Mouse (Mus musculus): ENCODE data around the gene Fras1. TPM values are rescaled to one million over a fixed set of nuclear protein-coding genes. Genes with fewer than 3 reads are reported as not detected.
A peak's percentile ranks its signal among the peaks of the same experiment; 100 is the strongest.

The Fras1 gene
- 9.1 and 20.0 TPM in 2 replicates for polyA plus RNA-seq (2014; fragmentation: Nextera tagmentation; extraction: Ambion mirVana)

DNA sequence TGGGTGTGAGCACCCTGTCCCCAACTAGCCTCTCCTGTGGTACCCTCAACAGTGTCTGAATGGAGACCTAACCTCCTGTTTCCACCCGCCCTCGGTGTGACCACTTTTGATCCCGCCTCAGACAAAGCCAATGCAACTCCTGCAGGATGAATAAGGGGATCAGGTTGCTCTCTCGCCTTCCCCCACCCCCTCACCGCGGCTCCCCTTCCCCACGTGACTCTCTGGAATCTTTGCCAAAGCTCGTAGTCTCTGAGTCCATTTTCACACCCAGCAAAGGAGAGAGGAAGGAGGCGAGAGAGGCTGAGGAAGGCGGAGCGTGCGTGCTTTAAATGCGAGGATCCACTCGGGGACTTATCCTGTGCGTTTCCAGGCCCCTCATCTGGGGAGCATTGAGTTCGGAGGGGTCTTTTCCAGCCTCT is at the start of gene Fras1:
Gene Fras1 (plus strand): TSS at position 389 of the 419 bp plus-strand sequence.
- ATAC-seq (ENCODE audit: low FRiP score) (peak; percentile 61), DNase-seq (ENCODE audit: low spot score) (no peak)
- H3K9ac ChIP-seq (ENCODE audit: low read depth, low read length): peak within 1 kb of the TSS; percentile 63
- peaks cover 2% of the 10 kb centered on the region; the same call in 1 of the 2 replicates for H3K27me3 ChIP-seq (ENCODE audit: control insufficient read depth, insufficient read depth, low read length)
- H3K4me2 ChIP-seq (replicated peaks; ENCODE audit: low read depth, low read length): peak within 1 kb of the TSS; percentile 93
- H3K36me3 ChIP-seq (ENCODE audit: control insufficient read depth, insufficient read depth, low read length): no peaks in the 10 kb centered on the region
- WGBS: under 1% methylated on average over 16 of the region's 16 CpGs
- H3K27ac ChIP-seq (ENCODE audit: low read depth, low read length): peak within 1 kb of the TSS; percentile 1
- H3K9me3 ChIP-seq (ENCODE audit: control insufficient read depth, low read length): no peaks in the 10 kb centered on the region
- H3K4me3 ChIP-seq (ENCODE audit: low read depth, low read length): peak within 1 kb of the TSS; percentile 62
- 0 out of 2 replicates have a peak, but pooled peaks cover 2% of the 10 kb centered on the region for H3K4me1 ChIP-seq (replicated peaks; ENCODE audit: control insufficient read depth, insufficient read depth, low read length)

DNA sequence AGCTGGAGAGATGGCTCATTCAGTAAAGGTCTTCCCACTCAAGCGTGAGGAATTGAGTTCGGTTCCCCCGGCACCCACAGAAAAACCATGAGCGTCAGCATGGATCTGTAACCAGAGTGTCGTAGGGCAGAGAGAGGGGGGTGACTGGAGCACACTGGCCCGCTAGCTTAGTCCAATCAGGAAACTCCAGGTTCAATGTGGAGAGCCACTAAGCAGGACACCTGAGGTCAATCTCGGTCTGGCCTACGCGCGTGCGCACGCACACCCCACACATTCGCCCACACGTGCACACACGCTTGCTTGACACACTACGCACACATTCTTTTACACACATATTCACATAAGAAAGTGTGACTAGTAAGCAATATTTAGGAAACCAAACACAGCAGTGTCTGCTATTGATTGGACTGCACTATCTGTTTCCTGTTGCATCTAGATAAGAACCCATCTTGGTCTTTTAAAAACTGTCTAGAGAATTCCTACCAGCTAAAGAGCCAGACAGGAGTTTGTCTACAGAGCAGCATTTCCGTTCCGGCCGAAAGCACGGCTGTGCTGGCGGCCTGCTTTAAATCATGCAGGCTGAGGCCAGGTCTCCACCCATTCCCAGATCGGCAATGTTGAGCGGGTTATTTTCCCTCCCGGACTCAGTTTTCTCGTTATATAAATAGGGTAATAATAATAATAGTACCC is 42.6 kb upstream of the Fras1 start:
- no peaks in the 10 kb centered on the region for H3K9me3 ChIP-seq (ENCODE audit: control insufficient read depth, low read length)
- H3K4me2 ChIP-seq (replicated peaks; ENCODE audit: low read depth, low read length): no peak overlapping the region
- H3K9ac ChIP-seq (ENCODE audit: low read depth, low read length): no peak overlapping the region
- no peaks in the 10 kb centered on the region for H3K36me3 ChIP-seq (ENCODE audit: control insufficient read depth, insufficient read depth, low read length)
- ATAC-seq (ENCODE audit: low FRiP score): no peak
- H3K4me1 ChIP-seq (replicated peaks; ENCODE audit: control insufficient read depth, insufficient read depth, low read length): no peaks in the 10 kb centered on the region
- no peak overlapping the region for H3K4me3 ChIP-seq (ENCODE audit: low read depth, low read length)
- WGBS: 91% methylated on average over 25 of the region's 25 CpGs
- H3K27ac ChIP-seq (ENCODE audit: low read depth, low read length): no peak overlapping the region
- no peaks in the 10 kb centered on the region for H3K27me3 ChIP-seq (ENCODE audit: control insufficient read depth, insufficient read depth, low read length)
- no peak for DNase-seq (ENCODE audit: low spot score)

DNA sequence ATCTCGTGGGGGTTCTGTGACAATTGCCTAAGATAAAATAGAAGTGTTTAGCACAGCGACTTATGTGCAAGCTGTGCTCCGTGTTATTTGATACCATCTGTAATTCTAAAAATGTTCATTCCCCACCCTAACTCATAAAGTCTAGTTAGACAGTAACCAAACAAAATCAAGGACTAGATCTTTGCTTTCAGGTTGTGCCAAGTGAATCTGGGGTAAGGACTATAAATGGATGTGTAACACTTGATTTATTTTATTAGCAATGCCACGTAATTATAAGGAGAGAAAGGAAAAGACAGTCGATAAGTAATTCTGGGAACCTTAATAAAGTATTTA is 42.1 kb upstream of the Fras1 start:
- no peak overlapping the region for H3K27ac ChIP-seq (ENCODE audit: low read depth, low read length)
- DNase-seq (ENCODE audit: low spot score): no peak

DNA sequence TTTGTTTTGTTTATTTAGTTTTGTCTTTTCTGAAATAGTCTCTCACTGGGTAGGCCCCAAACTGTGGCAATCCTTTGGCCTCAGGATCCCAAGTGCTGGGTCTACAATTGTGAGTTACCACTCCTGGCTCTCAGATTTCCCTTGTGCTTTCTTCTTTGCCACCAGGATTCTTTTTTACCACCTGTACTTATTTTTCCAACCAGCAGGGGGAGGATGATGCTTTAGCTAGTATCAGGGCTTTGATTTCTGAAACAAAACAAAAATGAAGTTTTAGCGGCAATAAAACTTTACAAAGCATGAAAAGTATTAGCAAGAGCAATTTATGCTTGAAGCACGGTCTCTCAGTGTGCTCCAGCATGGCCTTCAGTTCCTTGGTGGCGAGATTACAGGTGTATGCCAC is 39.8 kb upstream of the Fras1 start:
- WGBS: 72% methylated on average over 3 of the region's 3 CpGs

More for the DNA sequence above, 42.1 kb upstream of the Fras1 start:
- no peak for ATAC-seq (ENCODE audit: low FRiP score)
- Histone ChIP-seq H3K4me3 (ENCODE audit: low read depth, low read length) (no peak overlapping the region), H3K36me3 (ENCODE audit: control insufficient read depth, insufficient read depth, low read length) (no peaks in the 10 kb centered on the region), H3K4me2 (replicated peaks; ENCODE audit: low read depth, low read length) (no peak overlapping the region), H3K27me3 (ENCODE audit: control insufficient read depth, insufficient read depth, low read length) (no peaks in the 10 kb centered on the region), H3K9ac (ENCODE audit: low read depth, low read length) (no peak overlapping the region), H3K9me3 (ENCODE audit: control insufficient read depth, low read length) (no peaks in the 10 kb centered on the region), H3K4me1 (replicated peaks; ENCODE audit: control insufficient read depth, insufficient read depth, low read length) (no peaks in the 10 kb centered on the region)
- WGBS: 88% methylated on average over 5 of the region's 5 CpGs

DNA sequence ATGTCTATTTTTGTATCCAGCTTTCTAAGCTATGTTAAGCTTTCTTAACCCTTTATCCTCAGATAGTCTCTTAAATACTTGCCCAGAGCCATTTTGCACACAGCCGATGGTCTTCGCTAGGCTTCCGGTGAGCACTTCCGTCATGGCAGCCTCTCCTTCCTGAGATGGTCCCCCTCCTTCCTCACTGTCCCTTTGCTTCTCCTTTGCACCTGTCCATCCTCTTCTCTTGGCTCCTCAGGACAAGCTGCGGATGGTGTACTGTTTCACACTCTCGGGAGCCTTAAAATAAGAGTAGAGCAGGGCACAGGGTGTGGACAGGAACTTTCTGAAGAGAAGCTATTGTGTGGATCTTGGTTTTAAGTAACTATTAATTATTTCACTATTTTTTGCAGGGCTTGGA is 33.2 kb upstream of the Fras1 start:
- Histone ChIP-seq H3K27me3 (ENCODE audit: control insufficient read depth, insufficient read depth, low read length) (no peaks in the 10 kb centered on the region), H3K4me2 (replicated peaks; ENCODE audit: low read depth, low read length) (no peak overlapping the region), H3K9ac (ENCODE audit: low read depth, low read length) (no peak overlapping the region), H3K9me3 (ENCODE audit: control insufficient read depth, low read length) (no peaks in the 10 kb centered on the region), H3K36me3 (ENCODE audit: control insufficient read depth, insufficient read depth, low read length) (no peaks in the 10 kb centered on the region), H3K4me3 (ENCODE audit: low read depth, low read length) (no peak overlapping the region), H3K4me1 (replicated peaks; ENCODE audit: control insufficient read depth, insufficient read depth, low read length) (no peaks in the 10 kb centered on the region), H3K27ac (ENCODE audit: low read depth, low read length) (no peak overlapping the region)
- no peak for ATAC-seq (ENCODE audit: low FRiP score)
- WGBS: 94% methylated on average over 6 of the region's 6 CpGs
- no peak for DNase-seq (ENCODE audit: low spot score)

More for the DNA sequence above, 39.8 kb upstream of the Fras1 start:
- H3K27me3 ChIP-seq (ENCODE audit: control insufficient read depth, insufficient read depth, low read length): no peaks in the 10 kb centered on the region
- peak; percentile 61 for DNase-seq (ENCODE audit: low spot score)
- H3K4me3 ChIP-seq (ENCODE audit: low read depth, low read length): no peak overlapping the region
- no peaks in the 10 kb centered on the region for H3K9me3 ChIP-seq (ENCODE audit: control insufficient read depth, low read length)
- H3K4me2 ChIP-seq (replicated peaks; ENCODE audit: low read depth, low read length): no peak overlapping the region
- ATAC-seq (ENCODE audit: low FRiP score): no peak
- H3K36me3 ChIP-seq (ENCODE audit: control insufficient read depth, insufficient read depth, low read length): no peaks in the 10 kb centered on the region
- no peak overlapping the region for H3K9ac ChIP-seq (ENCODE audit: low read depth, low read length)
- no peak overlapping the region for H3K27ac ChIP-seq (ENCODE audit: low read depth, low read length)
- H3K4me1 ChIP-seq (replicated peaks; ENCODE audit: control insufficient read depth, insufficient read depth, low read length): no peaks in the 10 kb centered on the region

DNA sequence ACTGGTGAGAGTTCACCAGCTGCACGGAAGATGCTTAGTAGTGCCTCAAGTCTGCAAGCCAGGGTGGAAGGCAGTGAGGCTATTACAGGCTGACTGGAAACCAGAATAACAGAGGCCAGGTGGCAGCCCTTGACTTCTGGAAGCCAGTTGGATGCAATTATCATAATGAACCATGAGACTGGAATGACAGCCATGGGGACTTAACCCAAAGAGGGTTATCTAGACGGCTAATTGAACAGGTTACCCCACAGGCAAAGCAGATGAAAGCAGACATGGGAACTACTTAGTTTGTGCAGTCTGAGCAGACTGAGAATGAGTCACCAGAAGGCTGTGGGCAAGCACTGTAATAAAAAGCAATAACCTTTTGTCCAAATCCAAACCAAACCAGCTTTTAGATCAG is 28.8 kb upstream of the Fras1 start:
- ATAC-seq (ENCODE audit: low FRiP score): no peak
- no peak for DNase-seq (ENCODE audit: low spot score)
- Histone ChIP-seq H3K27me3 (ENCODE audit: control insufficient read depth, insufficient read depth, low read length) (no peaks in the 10 kb centered on the region), H3K36me3 (ENCODE audit: control insufficient read depth, insufficient read depth, low read length) (no peaks in the 10 kb centered on the region), H3K9ac (ENCODE audit: low read depth, low read length) (no peak overlapping the region), H3K4me1 (replicated peaks; ENCODE audit: control insufficient read depth, insufficient read depth, low read length) (no peaks in the 10 kb centered on the region), H3K4me3 (ENCODE audit: low read depth, low read length) (no peak overlapping the region), H3K9me3 (ENCODE audit: control insufficient read depth, low read length) (no peaks in the 10 kb centered on the region), H3K4me2 (replicated peaks; ENCODE audit: low read depth, low read length) (no peak overlapping the region), H3K27ac (ENCODE audit: low read depth, low read length) (no peak overlapping the region)
- WGBS: 75% methylated on average over 2 of the region's 2 CpGs

DNA sequence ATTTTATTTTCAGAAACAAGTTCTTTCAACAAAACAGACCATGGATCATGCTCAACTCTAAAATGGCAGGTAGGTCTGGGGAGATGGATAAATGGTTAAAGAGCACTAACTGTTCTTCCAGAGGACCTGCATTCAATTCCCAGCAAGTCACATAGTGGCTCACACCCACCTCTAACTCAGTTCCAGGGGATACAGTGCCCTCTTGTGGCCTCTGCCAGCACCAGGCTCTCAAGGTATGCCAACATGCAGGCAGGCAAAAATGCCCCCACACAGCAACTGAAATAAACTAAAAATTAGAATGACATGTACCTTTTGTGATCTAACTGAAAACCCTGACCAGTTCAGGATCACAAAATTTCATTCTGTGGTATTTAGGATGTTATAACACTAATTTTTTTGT is 21.8 kb upstream of the Fras1 start:
- no peak overlapping the region for H3K4me3 ChIP-seq (ENCODE audit: low read depth, low read length)
- no peak overlapping the region for H3K9ac ChIP-seq (ENCODE audit: low read depth, low read length)
- ATAC-seq (ENCODE audit: low FRiP score) (no peak), DNase-seq (ENCODE audit: low spot score) (peak; percentile 21)
- no peak overlapping the region for H3K4me2 ChIP-seq (replicated peaks; ENCODE audit: low read depth, low read length)
- no peaks in the 10 kb centered on the region for H3K27me3 ChIP-seq (ENCODE audit: control insufficient read depth, insufficient read depth, low read length)
- H3K36me3 ChIP-seq (ENCODE audit: control insufficient read depth, insufficient read depth, low read length): no peaks in the 10 kb centered on the region
- H3K27ac ChIP-seq (ENCODE audit: low read depth, low read length): no peak overlapping the region
- H3K4me1 ChIP-seq (replicated peaks; ENCODE audit: control insufficient read depth, insufficient read depth, low read length): no peaks in the 10 kb centered on the region
- no peaks in the 10 kb centered on the region for H3K9me3 ChIP-seq (ENCODE audit: control insufficient read depth, low read length)

DNA sequence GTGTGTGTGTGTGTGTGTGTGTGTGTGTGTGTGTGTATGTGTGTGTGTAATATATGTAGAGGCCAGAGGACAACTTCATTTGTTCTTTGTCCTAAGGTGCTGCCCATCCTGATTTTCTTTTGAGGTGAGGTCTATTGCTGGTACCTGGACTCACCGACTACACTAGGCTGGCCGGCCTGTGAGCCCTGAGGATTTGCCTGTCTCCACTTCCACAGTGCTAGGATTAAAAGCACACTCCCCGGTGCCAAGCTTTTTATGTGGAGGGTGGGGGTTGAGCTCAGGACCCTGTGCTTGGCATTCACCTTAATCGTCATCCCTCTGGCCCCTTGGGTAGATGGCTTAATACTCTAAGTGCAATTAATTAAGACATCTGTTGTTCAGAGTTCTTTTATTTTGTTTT is 9.8 kb upstream of the Fras1 start:
- H3K9me3 ChIP-seq (ENCODE audit: control insufficient read depth, low read length): no peaks in the 10 kb centered on the region
- H3K4me1 ChIP-seq (replicated peaks; ENCODE audit: control insufficient read depth, insufficient read depth, low read length): no peaks in the 10 kb centered on the region
- no peaks in the 10 kb centered on the region for H3K27me3 ChIP-seq (ENCODE audit: control insufficient read depth, insufficient read depth, low read length)
- 61% methylated on average over 4 of the region's 4 CpGs for WGBS
- no peak for DNase-seq (ENCODE audit: low spot score)
- ATAC-seq (ENCODE audit: low FRiP score): no peak
- no peak overlapping the region for H3K27ac ChIP-seq (ENCODE audit: low read depth, low read length)
- H3K4me3 ChIP-seq (ENCODE audit: low read depth, low read length): no peak overlapping the region
- no peak overlapping the region for H3K9ac ChIP-seq (ENCODE audit: low read depth, low read length)
- no peaks in the 10 kb centered on the region for H3K36me3 ChIP-seq (ENCODE audit: control insufficient read depth, insufficient read depth, low read length)
- no peak overlapping the region for H3K4me2 ChIP-seq (replicated peaks; ENCODE audit: low read depth, low read length)

DNA sequence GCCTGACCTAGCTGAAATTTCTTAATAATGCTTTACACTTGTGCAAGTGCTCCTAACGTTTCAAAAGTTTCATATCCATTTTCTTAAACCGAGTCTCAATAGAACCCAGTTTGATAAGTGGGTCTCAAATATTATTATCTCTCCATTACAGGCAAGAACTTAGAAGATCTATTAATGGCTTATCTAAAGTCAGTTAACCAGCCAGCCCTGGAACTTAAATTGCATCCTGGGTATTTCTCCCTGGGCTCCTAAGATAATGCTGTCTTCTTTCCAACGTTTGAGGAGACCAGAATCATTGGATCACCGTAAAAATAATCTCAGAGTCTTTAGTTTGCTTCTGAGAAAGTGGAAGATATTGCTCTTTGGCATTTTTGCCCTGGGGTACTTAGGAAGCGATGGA is 8.2 kb upstream of the Fras1 start:
- Histone ChIP-seq H3K4me2 (replicated peaks; ENCODE audit: low read depth, low read length) (no peak overlapping the region), H3K27me3 (ENCODE audit: control insufficient read depth, insufficient read depth, low read length) (no peaks in the 10 kb centered on the region), H3K4me3 (ENCODE audit: low read depth, low read length) (no peak overlapping the region), H3K36me3 (ENCODE audit: control insufficient read depth, insufficient read depth, low read length) (no peaks in the 10 kb centered on the region), H3K9me3 (ENCODE audit: control insufficient read depth, low read length) (no peaks in the 10 kb centered on the region), H3K27ac (ENCODE audit: low read depth, low read length) (no peak overlapping the region), H3K4me1 (replicated peaks; ENCODE audit: control insufficient read depth, insufficient read depth, low read length) (no peaks in the 10 kb centered on the region), H3K9ac (ENCODE audit: low read depth, low read length) (no peak overlapping the region)
- DNase-seq (ENCODE audit: low spot score) (no peak), ATAC-seq (ENCODE audit: low FRiP score) (no peak)
- WGBS: 88% methylated on average over 5 of the region's 5 CpGs

Measured in hindbrain, embryonic 11.5 days (tissue).